Mouse (Mus musculus): ENCODE measurements around the gene Podxl. TPM values are rescaled to one million over a fixed set of nuclear protein-coding genes. Genes with fewer than 3 reads are reported as not detected.
A peak's percentile ranks its signal among the peaks of the same experiment; 100 is the strongest.

Podxl gene
- 10 to 100 TPM; 19.8 to 25.6 TPM for total RNA-seq (2021)
- long read RNA-seq, experiment 1, full-length matches to known transcripts, result 4 of 25 reads
- long read RNA-seq, experiment 1, partial matches to known transcripts, result 0 of 25 reads
- long read RNA-seq, experiment 1, other reads (novel, unspliced or antisense), result 21 of 25 reads
- long read RNA-seq, experiment 2, full-length matches to known transcripts, result 4 of 30 reads
- long read RNA-seq, experiment 2, partial matches to known transcripts, result 3 of 30 reads
- long read RNA-seq, experiment 2, other reads (novel, unspliced or antisense), result 23 of 30 reads

GRCm38 (mm10) chr6:31563235-31564181, at the start of gene Podxl:
TSS of gene Podxl (minus strand) at chr6:31563981.
- DNase-seq (ENCODE audit: low spot score in 2 of 2), result peak; percentile 56 to 69

- DNase-seq (ENCODE audit: low spot score in 2 of 2), result no peak
These were observed 48.9 kb upstream of the Podxl start for GRCm38 (mm10) chr6:31612560-31613270.

- no peak for DNase-seq (ENCODE audit: low spot score in 2 of 2)
These were observed 42.6 kb upstream of the Podxl start for GRCm38 (mm10) chr6:31606429-31606828.

- no peak for DNase-seq (ENCODE audit: low spot score in 2 of 2)
These were observed 41.0 kb upstream of the Podxl start for GRCm38 (mm10) chr6:31604629-31605265.

- DNase-seq (ENCODE audit: low spot score in 2 of 2), result no peak
These were observed 38.7 kb upstream of the Podxl start for GRCm38 (mm10) chr6:31602489-31602888.

- peak in 1 of 2 experiments; percentile 47 for DNase-seq (ENCODE audit: low spot score in 2 of 2)
These were observed 37.4 kb upstream of the Podxl start for GRCm38 (mm10) chr6:31601131-31601530.

- DNase-seq (ENCODE audit: low spot score in 2 of 2), result no peak
These were observed 36.1 kb upstream of the Podxl start for GRCm38 (mm10) chr6:31599863-31600262.

GRCm38 (mm10) chr6:31598349-31598911, 34.6 kb upstream of the Podxl start:
- DNase-seq (ENCODE audit: low spot score in 2 of 2), result no peak

GRCm38 (mm10) chr6:31597136-31597460, 33.3 kb upstream of the Podxl start:
- no peak for DNase-seq (ENCODE audit: low spot score in 2 of 2)

- peak in 1 of 2 experiments; percentile 31 for DNase-seq (ENCODE audit: low spot score in 2 of 2)
These were observed 32.8 kb upstream of the Podxl start for GRCm38 (mm10) chr6:31596346-31597135.

GRCm38 (mm10) chr6:31592579-31593238, 28.9 kb upstream of the Podxl start:
- no peak for DNase-seq (ENCODE audit: low spot score in 2 of 2)

- no peak for DNase-seq (ENCODE audit: low spot score in 2 of 2)
These were observed 28.3 kb upstream of the Podxl start for GRCm38 (mm10) chr6:31592128-31592527.

- no peak for DNase-seq (ENCODE audit: low spot score in 2 of 2)
These were observed 27.9 kb upstream of the Podxl start for GRCm38 (mm10) chr6:31591676-31592075.

- DNase-seq (ENCODE audit: low spot score in 2 of 2), result no peak
These were observed 27.0 kb upstream of the Podxl start for GRCm38 (mm10) chr6:31590754-31591153.

- no peak for DNase-seq (ENCODE audit: low spot score in 2 of 2)
These were observed 25.5 kb upstream of the Podxl start for GRCm38 (mm10) chr6:31589268-31589667.

- DNase-seq (ENCODE audit: low spot score in 2 of 2), result no peak
These were observed 23.9 kb upstream of the Podxl start for GRCm38 (mm10) chr6:31587655-31588054.

- no peak for DNase-seq (ENCODE audit: low spot score in 2 of 2)
These were observed 22.3 kb upstream of the Podxl start for GRCm38 (mm10) chr6:31586127-31586526.

GRCm38 (mm10) chr6:31576151-31576550, 12.4 kb upstream of the Podxl start:
- no peak for DNase-seq (ENCODE audit: low spot score in 2 of 2)

- DNase-seq (ENCODE audit: low spot score in 2 of 2), result no peak
These were observed 11.3 kb upstream of the Podxl start for GRCm38 (mm10) chr6:31575063-31575462.
